Mouse (Mus musculus) liver, embryonic 16.5 days (tissue): ENCODE data around the gene Ebp. TPM values are rescaled to one million over a fixed set of nuclear protein-coding genes. Genes with fewer than 3 reads are reported as not detected.

ENCODE experiments used
- ATAC-seq: fragments of 200-750 bp; cut with Nextera tagmentation; 2 replicates; pipeline ENCODE4 v1.8.0; 2017; ENCODE audit warnings: low read depth, mild to moderate bottlenecking, moderate number of reproducible peaks, moderate library complexity
- H3K27ac ChIP-seq: fragments of 300-500 bp; sonication (generic); 2 replicates; pipeline ENCODE4 v1.5.1; 2014; ENCODE audit warnings: mild to moderate bottlenecking, low read length
- H3K27me3 ChIP-seq: fragments of 300-500 bp; sonication (generic); 2 replicates; pipeline ENCODE4 v1.6.1; 2014; ENCODE audit warnings: low read depth, low read length, mixed read lengths; ENCODE audit not compliant: control insufficient read depth, insufficient read depth
- H3K36me3 ChIP-seq: fragments of 300-500 bp; sonication (generic); 2 replicates; pipeline ENCODE4 v1.6.1; 2014; ENCODE audit warnings: mild to moderate bottlenecking; ENCODE audit not compliant: control insufficient read depth, insufficient read depth
- H3K4me1 ChIP-seq: fragments of 300-500 bp; sonication (generic); 2 replicates; pipeline ENCODE4 v1.6.1; 2014; ENCODE audit warnings: low read depth, low read length, mixed read lengths; ENCODE audit not compliant: control insufficient read depth
- H3K4me2 ChIP-seq: fragments of 300-500 bp; sonication (generic); 2 replicates; pipeline ENCODE4 v1.6.1; 2014; ENCODE audit warnings: low read depth, low read length, mixed read lengths
- H3K4me3 ChIP-seq: fragments of 300-500 bp; sonication (generic); 2 replicates; pipeline ENCODE4 v1.5.1; 2014; ENCODE audit warnings: low read depth, mild to moderate bottlenecking, low read length
- H3K9ac ChIP-seq: fragments of 300-500 bp; sonication (generic); 2 replicates; pipeline ENCODE4 v1.6.1; 2014; ENCODE audit warnings: low read depth, low read length
- H3K9me3 ChIP-seq: fragments of 300-500 bp; sonication (generic); replicated peaks from 2 replicates; pipeline ENCODE4 v1.6.1; 2016; ENCODE audit warnings: low read length; ENCODE audit not compliant: control insufficient read depth
- WGBS: fragments of 180-500 bp; shearing (Covaris S2); extraction: QIAGEN DNeasy Blood & Tissue Kit; methylation state at CpG from one replicate; pipeline ENCODE4 v1.1.7; 2014; ENCODE audit not compliant: insufficient replicate concordance; 5-methylcytosine and 5-hydroxymethylcytosine counted together
- polyA plus RNA-seq: library from polyadenylated mRNA; unstranded; fragments of >200 nt; fragmentation: Nextera tagmentation; extraction: Ambion mirVana; gene quantifications from 2 replicates; pipeline ENCODE4 v1.2.1, GENCODE M21; 2015

Gene Ebp
- polyA plus RNA-seq, 1 experiment from 2014 or later, result 90.1 TPM

- Histone ChIP-seq H3K4me3 (peak overlapping the region; percentile 76), H3K36me3 (no peaks in the 10 kb centered on the region), H3K4me1 (peaks cover 3% of the 10 kb centered on the region), H3K27ac (peak overlapping the region; percentile 92), H3K9ac (peak overlapping the region; percentile 74), H3K4me2 (peak overlapping the region; percentile 72), H3K9me3 (no peaks in the 10 kb centered on the region), H3K27me3 (no peaks in the 10 kb centered on the region)
- no peak for ATAC-seq
- WGBS, result 17% methylated on average over 4 of the region's 4 CpGs
Measured at GRCm38 (mm10) chrX:8175169-8175503, 18.2 kb downstream of the Ebp start.

- no peak overlapping the region for H3K4me3 ChIP-seq
- H3K4me2 ChIP-seq, result no peak overlapping the region
- no peak for ATAC-seq
- H3K4me1 ChIP-seq, result no peaks in the 10 kb centered on the region
- WGBS, result 69% methylated on average over 10 of the region's 10 CpGs
- no peaks in the 10 kb centered on the region for H3K9me3 ChIP-seq
- H3K27ac ChIP-seq, result no peak overlapping the region
- H3K27me3 ChIP-seq, result no peaks in the 10 kb centered on the region
- H3K36me3 ChIP-seq, result no peaks in the 10 kb centered on the region
- H3K9ac ChIP-seq, result no peak overlapping the region
Measured at GRCm38 (mm10) chrX:8167716-8168647, 25.3 kb downstream of the Ebp start.

DNA sequence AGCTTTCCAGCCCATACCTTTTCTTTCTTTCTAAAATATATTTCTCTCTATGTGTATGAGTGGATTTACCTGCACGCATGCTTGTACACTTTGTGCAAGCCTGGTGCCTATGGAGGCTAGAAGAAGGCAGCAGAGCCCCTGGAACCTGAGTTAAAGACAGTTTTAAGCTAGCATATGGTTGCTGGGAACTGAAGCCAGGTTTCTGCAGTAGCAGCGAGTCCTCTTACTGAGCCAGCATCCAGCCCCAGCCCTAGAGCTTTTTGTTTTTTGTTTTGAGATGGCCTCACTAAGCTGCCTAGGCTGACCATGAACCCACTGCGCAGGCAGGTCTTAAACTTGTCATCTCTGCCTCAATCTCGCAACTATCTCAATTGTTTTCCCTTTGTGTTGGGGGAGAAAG is 28.8 kb downstream of the Ebp start:
- no peaks in the 10 kb centered on the region for H3K4me1 ChIP-seq
- no peak overlapping the region for H3K4me3 ChIP-seq
- 74% methylated on average over 4 of the region's 4 CpGs for WGBS
- H3K27ac ChIP-seq, result no peak overlapping the region
- H3K9ac ChIP-seq, result no peak overlapping the region
- H3K27me3 ChIP-seq, result no peaks in the 10 kb centered on the region
- no peaks in the 10 kb centered on the region for H3K36me3 ChIP-seq
- ATAC-seq, result no peak
- H3K9me3 ChIP-seq, result no peaks in the 10 kb centered on the region
- no peak overlapping the region for H3K4me2 ChIP-seq

DNA sequence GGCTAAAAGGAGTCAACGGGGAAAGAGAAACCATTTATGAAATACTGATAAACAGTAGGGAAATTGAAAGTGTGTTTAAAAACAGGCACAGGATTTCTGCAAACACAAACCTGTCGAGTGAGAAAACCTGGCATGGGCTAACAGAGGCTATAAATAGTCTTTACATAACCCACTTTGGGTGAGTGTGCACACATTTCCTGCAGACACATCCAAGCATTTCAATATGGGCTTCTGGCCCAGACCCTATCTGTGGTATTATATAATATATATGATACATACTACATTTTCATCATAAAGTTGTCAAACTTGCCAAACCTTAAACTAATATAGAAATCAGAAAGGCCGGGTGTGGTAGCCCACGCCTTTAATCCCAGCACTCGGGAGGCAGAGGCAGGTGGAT is 30.2 kb downstream of the Ebp start:
- WGBS, result 51% methylated on average over 5 of the region's 5 CpGs
- no peak overlapping the region for H3K27ac ChIP-seq
- H3K36me3 ChIP-seq, result no peaks in the 10 kb centered on the region
- no peak overlapping the region for H3K9ac ChIP-seq
- ATAC-seq, result no peak
- no peak overlapping the region for H3K4me2 ChIP-seq
- H3K9me3 ChIP-seq, result no peaks in the 10 kb centered on the region
- H3K4me1 ChIP-seq, result no peaks in the 10 kb centered on the region
- H3K4me3 ChIP-seq, result no peak overlapping the region
- no peaks in the 10 kb centered on the region for H3K27me3 ChIP-seq

GRCm38 (mm10) chrX:8145153-8145991 is 47.9 kb downstream of the Ebp start, which contains the start of gene Rbm3:
Gene Rbm3, minus strand, starts transcription at chrX:8145880.
- peak within 1 kb of the TSS; percentile 72 for H3K9ac ChIP-seq
- WGBS, result 18% methylated on average over 61 of the region's 65 CpGs
- peak within 1 kb of the TSS; percentile 77 for H3K4me2 ChIP-seq
- peak; percentile 95 for ATAC-seq
- H3K4me1 ChIP-seq, result peaks cover 9% of the 10 kb centered on the region
- peaks cover 29% of the 10 kb centered on the region for H3K36me3 ChIP-seq
- H3K9me3 ChIP-seq, result no peaks in the 10 kb centered on the region
- H3K27ac ChIP-seq, result peak within 1 kb of the TSS; percentile 95
- H3K27me3 ChIP-seq, result no peaks in the 10 kb centered on the region
- peak within 1 kb of the TSS; percentile 83 for H3K4me3 ChIP-seq

GRCm38 (mm10) chrX:8143750-8144149 is 49.6 kb downstream of the Ebp start:
- Histone ChIP-seq H3K36me3 (peaks cover 36% of the 10 kb centered on the region), H3K27ac (no peak overlapping the region; the same call in 1 of the 2 replicates)
- 51% methylated on average over 7 of the region's 7 CpGs for WGBS

GRCm38 (mm10) chrX:8142948-8143347 is 50.4 kb downstream of the Ebp start:
- peaks cover 9% of the 10 kb centered on the region for H3K4me1 ChIP-seq
- no peak overlapping the region for H3K27ac ChIP-seq
- no peaks in the 10 kb centered on the region for H3K27me3 ChIP-seq
- H3K9me3 ChIP-seq, result no peaks in the 10 kb centered on the region
- 0 out of 2 replicates have a peak overlapping the region, but pooled peaks have one; percentile 21 for H3K4me3 ChIP-seq
- no peak for ATAC-seq
- 52% methylated on average over 7 of the region's 7 CpGs for WGBS
- H3K36me3 ChIP-seq, result peaks cover 36% of the 10 kb centered on the region
- H3K9ac ChIP-seq, result no peak overlapping the region
- H3K4me2 ChIP-seq, result peak overlapping the region; percentile 77

More at GRCm38 (mm10) chrX:8143750-8144149, 49.6 kb downstream of the Ebp start:
- peak overlapping the region; percentile 83 for H3K4me3 ChIP-seq
- H3K9me3 ChIP-seq, result no peaks in the 10 kb centered on the region
- no peak for ATAC-seq
- peak overlapping the region; percentile 72 for H3K9ac ChIP-seq
- peak overlapping the region; percentile 77 for H3K4me2 ChIP-seq
- no peaks in the 10 kb centered on the region for H3K27me3 ChIP-seq
- peaks cover 9% of the 10 kb centered on the region for H3K4me1 ChIP-seq

DNA sequence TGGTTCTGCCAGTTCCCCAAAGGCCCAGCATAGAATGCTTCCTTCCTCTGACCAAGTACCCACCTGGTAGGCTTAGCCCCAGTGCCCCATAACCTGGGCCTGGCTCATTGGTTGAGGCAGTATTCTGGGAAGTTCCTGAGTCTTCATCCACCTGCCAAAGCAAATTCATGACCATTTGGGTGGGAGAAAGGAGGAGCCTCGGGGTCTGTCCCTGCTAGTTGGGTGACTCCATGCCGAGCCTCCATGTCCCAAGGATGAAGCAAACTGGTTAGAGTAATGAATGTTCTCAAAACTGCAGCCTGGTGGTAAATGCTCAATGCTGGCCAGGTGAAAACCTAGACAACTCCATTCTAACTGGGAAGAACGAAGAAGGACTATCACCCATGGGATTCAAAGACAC is 52.3 kb downstream of the Ebp start:
- Histone ChIP-seq H3K9me3 (no peaks in the 10 kb centered on the region), H3K9ac (no peak overlapping the region), H3K36me3 (peaks cover 36% of the 10 kb centered on the region), H3K27me3 (no peaks in the 10 kb centered on the region), H3K27ac (no peak overlapping the region), H3K4me1 (peaks cover 6% of the 10 kb centered on the region), H3K4me3 (no peak overlapping the region), H3K4me2 (no peak overlapping the region)
- ATAC-seq, result no peak
- 55% methylated on average over 3 of the region's 3 CpGs for WGBS
